Mouse (Mus musculus): ENCODE measurements around the gene Fscn2.

- TF ChIP-seq CTCF (IDR thresholded peaks at IDR 0.05; ENCODE audit: low read depth, low read length) (no peak), POLR2A (IDR thresholded peaks at IDR 0.05; ENCODE audit: insufficient read depth, low read length) (no peak)
These were observed 25.8 kb upstream of the Fscn2 start for GRCm38 (mm10) chr11:120335431-120336021.
